ENCODE assay signal across 7 mouse cellular contexts in genomic region chr13:48800850-48801546, GRCm38 (mm10).
A peak's percentile ranks its signal among the peaks of the same experiment; 100 is the strongest.
DNase-seq lines count a peak whose midpoint lies in the region; ATAC-seq lines count a peak whose summit lies in the region.

No protein-coding gene starts in this region.

- peak; percentile 28 for DNase-seq in MEL-GATA-1-ER (ENCODE audit: extremely low read depth, low read depth)
- peak; percentile 33 for DNase-seq in c-Kit-positive CD71-negative TER-119-negative erythroid progenitor cells, embryonic 14.5 days (ENCODE audit: low read depth)
- DNase-seq in left cerebral cortex, postnatal 10 days (ENCODE audit: extremely low spot score in 1 of 2, low spot score in 2 of 2), result peak; percentile 34 to 82
- DNase-seq in mesoderm, embryonic 11.5 days (ENCODE audit: low read depth, low spot score), result peak; percentile 79
- peak; percentile 27 to 65 for DNase-seq in spleen, adult 18-20 months

- ATAC-seq in forebrain, embryonic 12.5 days (ENCODE audit: low FRiP score), result peak; percentile 80
- ATAC-seq in hindbrain, embryonic 12.5 days (ENCODE audit: low FRiP score), result peak; percentile 75

- intact Hi-C loops in left cerebral cortex, postnatal 10 days (cut with DNase I), result loop anchor here (2.0 to 10.0 kb wide), 3 partner anchors 74 to 276 kb away; no protein-coding TSS in a partner anchor

- H3K9ac ChIP-seq in forebrain, embryonic 12.5 days, result no peak overlapping the region
- H3K9ac ChIP-seq in hindbrain, embryonic 12.5 days, result no peak overlapping the region

- no peak overlapping the region for H3K4me2 ChIP-seq in forebrain, embryonic 12.5 days
- H3K4me2 ChIP-seq in hindbrain, embryonic 12.5 days (replicated peaks), result no peak overlapping the region

- H3K4me1 ChIP-seq in forebrain, embryonic 12.5 days, result peaks cover 8% of the 10 kb centered on the region; the same call in 1 of the 2 replicates
- H3K4me1 ChIP-seq in hindbrain, embryonic 12.5 days, result peaks cover 17% of the 10 kb centered on the region

- no peak overlapping the region for H3K27ac ChIP-seq in forebrain, embryonic 12.5 days
- no peak overlapping the region for H3K27ac ChIP-seq in hindbrain, embryonic 12.5 days

- no peak overlapping the region for H3K4me3 ChIP-seq in forebrain, embryonic 12.5 days (replicated peaks)
- H3K4me3 ChIP-seq in hindbrain, embryonic 12.5 days, result no peak overlapping the region

- WGBS in forebrain, embryonic 12.5 days, result 28% methylated on average over 11 of the region's 11 CpGs
- 34% methylated on average over 11 of the region's 11 CpGs for WGBS in hindbrain, embryonic 12.5 days

- no peaks in the 10 kb centered on the region for H3K27me3 ChIP-seq in forebrain, embryonic 12.5 days
- no peaks in the 10 kb centered on the region; the same call in 1 of the 2 replicates for H3K27me3 ChIP-seq in hindbrain, embryonic 12.5 days

- H3K9me3 ChIP-seq in forebrain, embryonic 12.5 days, result no peaks in the 10 kb centered on the region
- no peaks in the 10 kb centered on the region for H3K9me3 ChIP-seq in hindbrain, embryonic 12.5 days (replicated peaks)

- H3K36me3 ChIP-seq in forebrain, embryonic 12.5 days (replicated peaks), result peaks cover 46% of the 10 kb centered on the region
- peaks cover 45% of the 10 kb centered on the region for H3K36me3 ChIP-seq in hindbrain, embryonic 12.5 days

Comparison
In these comparisons a context has a peak if more than half of its experiments do, and no peak if none do; other contexts are left out.
1. DNase-seq: peak in every context shown above with its lines; median percentile 79 in mesoderm, embryonic 11.5 days; 58 in left cerebral cortex, postnatal 10 days; 46 in spleen, adult 18-20 months; 33 in c-Kit-positive CD71-negative TER-119-negative erythroid progenitor cells, embryonic 14.5 days; 28 in MEL-GATA-1-ER.